9 mouse cellular contexts compared by ENCODE assay signal in genomic region chr4:123438414-123438813, GRCm38 (mm10).
DNase-seq lines count a peak whose midpoint lies in the region; ATAC-seq lines count a peak whose summit lies in the region.
"Had no signal": no experiment of that assay in that cellular context is flagged by ENCODE, and none has a peak within 500 bp of the region (broad histone marks: within the 10 kb centered on the region; RNA-seq: fewer than 3 reads in every experiment).

No protein-coding gene starts in this region.

- DNase-seq in cerebellum, adult 11-12 months, result peak; percentile 64
- peak; percentile 29 to 59 for DNase-seq in adrenal gland, postnatal 36 days
- peak; percentile 49 to 64 for DNase-seq in gastrocnemius, postnatal 36 days
- DNase-seq in kidney, postnatal 25 days, result peak; percentile 73 to 77
- no peak for DNase-seq in layer of hippocampus, postnatal 14 days (ENCODE audit: low spot score in 2 of 2)
- DNase-seq in neural tube, embryonic 10.5 days (ENCODE audit: extremely low spot score, low spot score), result no peak
- no peak for DNase-seq in testis, postnatal 10 days (ENCODE audit: low spot score)
- DNase-seq: B cell, adult 2 months had no signal

- ATAC-seq in cerebellum, adult (ENCODE audit: insufficient number of reproducible peaks, low FRiP score, low TSS enrichment), result no peak; the same call in 1 of the 2 replicates

- intact Hi-C loops in gastrocnemius, postnatal 36 days (cut with DNase I), result no loop called here

Comparison
In these comparisons a context has a peak if more than half of its experiments do, and no peak if none do; other contexts are left out.
1. DNase-seq: peak in cerebellum, adult 11-12 months (single experiment), adrenal gland, postnatal 36 days (2 of 2), gastrocnemius, postnatal 36 days (2 of 2) and kidney, postnatal 25 days (2 of 2); none in layer of hippocampus, postnatal 14 days (0 of 2), neural tube, embryonic 10.5 days (single experiment) and testis, postnatal 10 days (single experiment).